Comparison of ENCODE assay signal across 35 mouse cellular contexts in genomic region chr10:57814295-57814694, GRCm38 (mm10). TPM values are rescaled to one million over a fixed set of nuclear protein-coding genes. Genes with fewer than 3 reads are reported as not detected.
"Had no signal": no experiment of that assay in that cellular context is flagged by ENCODE, and none has a peak within 500 bp of the region (broad histone marks: within the 10 kb centered on the region; RNA-seq: fewer than 3 reads in every experiment).

No protein-coding gene starts in this region.

- H3K36me3 ChIP-seq: heart, embryonic 10.5 days; heart, embryonic 15.5 days; intestine, embryonic 15.5 days had no signal

- H3K4me1 ChIP-seq: heart, embryonic 10.5 days; heart, embryonic 12.5 days; heart, embryonic 13.5 days; heart, embryonic 15.5 days; hindbrain, embryonic 12.5 days; hindbrain, embryonic 13.5 days; hindbrain, embryonic 15.5 days; intestine, embryonic 15.5 days; kidney, embryonic 15.5 days had no signal

- ATAC-seq: hindbrain, embryonic 16.5 days; hindbrain, postnatal 0 days; inflammation-experienced regulatory T-cells, adult 6 months; intestine, embryonic 15.5 days; intestine, embryonic 16.5 days; intestine, postnatal 0 days had no signal

- H3K9me3 ChIP-seq: heart, embryonic 10.5 days; heart, embryonic 12.5 days; heart, embryonic 13.5 days; heart, embryonic 15.5 days; hindbrain, embryonic 10.5 days; hindbrain, embryonic 12.5 days; hindbrain, embryonic 13.5 days; hindbrain, embryonic 15.5 days; intestine, embryonic 15.5 days; kidney, embryonic 15.5 days had no signal

- H3K27ac ChIP-seq: heart, embryonic 10.5 days; heart, embryonic 13.5 days; heart, embryonic 15.5 days; hindbrain, embryonic 12.5 days; hindbrain, embryonic 13.5 days; hindbrain, embryonic 14.5 days; hindbrain, embryonic 15.5 days; hindbrain, postnatal 0 days; intestine, embryonic 15.5 days; kidney, embryonic 15.5 days; kidney, postnatal 0 days; layer of hippocampus, adult 2 months had no signal

- H3K4me2 ChIP-seq: heart, embryonic 11.5 days; heart, embryonic 12.5 days; heart, embryonic 13.5 days; heart, embryonic 15.5 days; hindbrain, embryonic 12.5 days; hindbrain, embryonic 13.5 days; hindbrain, embryonic 14.5 days; hindbrain, embryonic 15.5 days; intestine, embryonic 15.5 days; kidney, embryonic 15.5 days had no signal

- H3K27me3 ChIP-seq: heart, embryonic 12.5 days; heart, embryonic 13.5 days; heart, embryonic 15.5 days; hindbrain, embryonic 12.5 days; hindbrain, embryonic 15.5 days; intestine, embryonic 15.5 days; kidney, embryonic 15.5 days had no signal

- DNase-seq: heart, postnatal 10 days; heart, postnatal 14 days; heart, postnatal 36 days; heart, postnatal 4 days; kidney, adult 11 months; kidney, adult 18-20 months; kidney, adult 2 months; kidney, adult 8-10 months; kidney, adult 9 months; kidney, postnatal 10 days; kidney, postnatal 14 days; kidney, postnatal 25 days; kidney, postnatal 36 days; kidney, postnatal 4 days; layer of hippocampus, adult 9-11 months; layer of hippocampus, postnatal 36 days had no signal

- H3K4me3 ChIP-seq: heart, embryonic 10.5 days; heart, embryonic 12.5 days; heart, embryonic 13.5 days; heart, embryonic 15.5 days; hindbrain, embryonic 10.5 days; hindbrain, embryonic 12.5 days; hindbrain, embryonic 13.5 days; hindbrain, embryonic 15.5 days; intestine, embryonic 15.5 days; kidney, embryonic 15.5 days; layer of hippocampus, adult 2 months had no signal

- H3K9ac ChIP-seq: heart, embryonic 12.5 days; heart, embryonic 13.5 days; heart, embryonic 15.5 days; hindbrain, embryonic 12.5 days; hindbrain, embryonic 13.5 days; hindbrain, embryonic 14.5 days; hindbrain, embryonic 15.5 days; intestine, embryonic 15.5 days; kidney, embryonic 15.5 days had no signal

RNA-seq across cellular contexts. Expression of gene Fabp7, which starts 29.6 kb away (rescaled TPM):
- polyA plus RNA-seq: inflammation-experienced regulatory T-cells, adult 6 months had no signal
